Mouse (Mus musculus) liver, embryonic 14.5 days (tissue): Measurements from ENCODE around the gene Fbxo9. TPM values are rescaled to one million over a fixed set of nuclear protein-coding genes. Genes with fewer than 3 reads are reported as not detected.

Experiments
- ATAC-seq: fragments of 200-750 bp; cut with Nextera tagmentation; 2 replicates; pipeline ENCODE4 v1.8.0; 2017; ENCODE audit warnings: moderate number of reproducible peaks, mild to moderate bottlenecking, moderate library complexity; ENCODE audit not compliant: insufficient read depth
- DNase-seq, 3 experiments: peaks; one replicate each; pipeline ENCODE4 v3.0.0-alpha.2; 2012 to 2013; ENCODE audit warnings: low read depth in 3 of 3, low spot score in 3 of 3
- H3K27ac ChIP-seq: fragments of 300-500 bp; sonication (generic); 2 replicates; pipeline ENCODE4 v1.5.1; 2014; ENCODE audit warnings: moderate library complexity, mild to moderate bottlenecking, control low read depth, inconsistent platforms
- H3K27me3 ChIP-seq: fragments of 300-500 bp; sonication (generic); 2 replicates; pipeline ENCODE4 v1.6.1; 2014; ENCODE audit warnings: mild to moderate bottlenecking, low read length, moderate library complexity; ENCODE audit not compliant: control insufficient read depth, insufficient read depth
- H3K36me3 ChIP-seq: fragments of 300-500 bp; sonication (generic); replicated peaks from 2 replicates; pipeline ENCODE4 v1.6.1; 2014; ENCODE audit warnings: low read depth; ENCODE audit not compliant: control insufficient read depth, insufficient read depth
- H3K4me1 ChIP-seq, 2 experiments: fragments of 200-500 bp in 1 of 2; fragments of 300-500 bp in 1 of 2; sonication (generic) in 1 of 2; replicated peaks; 2 replicates each; pipeline ENCODE4 v1.6.1; 2012 to 2014; ENCODE audit warnings: antibody characterized with exemption in 1 of 2, inconsistent platforms in 1 of 2, low read length in 1 of 2; ENCODE audit not compliant: control insufficient read depth in 2 of 2, insufficient read depth in 2 of 2
- H3K4me2 ChIP-seq: fragments of 300-500 bp; sonication (generic); 2 replicates; pipeline ENCODE4 v1.6.1; 2014; ENCODE audit warnings: low read depth, mild to moderate bottlenecking, control low read depth, moderate library complexity
- H3K4me3 ChIP-seq, 2 experiments: fragments of 200-500 bp in 1 of 2; fragments of 300-500 bp in 1 of 2; sonication (generic) in 1 of 2; 2 replicates each; pipeline ENCODE4 v1.5.1; 2012 to 2014; ENCODE audit warnings: low read depth in 2 of 2, low read length in 2 of 2, mild to moderate bottlenecking in 2 of 2, control low read depth in 1 of 2, inconsistent platforms in 1 of 2, moderate library complexity in 1 of 2; ENCODE audit not compliant: insufficient read depth in 1 of 2
- H3K9ac ChIP-seq: fragments of 300-500 bp; sonication (generic); replicated peaks from 2 replicates; pipeline ENCODE4 v1.6.1; 2014; ENCODE audit warnings: mild to moderate bottlenecking, control low read depth, moderate library complexity
- H3K9me3 ChIP-seq: fragments of 300-500 bp; sonication (generic); 2 replicates; pipeline ENCODE4 v1.6.1; 2016; ENCODE audit warnings: low read length, mixed read lengths; ENCODE audit not compliant: control insufficient read depth
- CTCF ChIP-seq: IDR thresholded peaks from 2 replicates; pipeline ENCODE4 v1.5.1; 2016; ENCODE audit warnings: antibody characterized with exemption, low read depth, control low read depth
- EP300 ChIP-seq: IDR thresholded peaks from 2 replicates; pipeline ENCODE4 v1.6.1; 2016; ENCODE audit warnings: antibody characterized with exemption, low read depth
- WGBS: fragments of 180-500 bp; shearing (Covaris S2); extraction: QIAGEN DNeasy Blood & Tissue Kit; methylation state at CpG from one replicate; pipeline ENCODE4 v1.1.7; 2014; ENCODE audit not compliant: insufficient replicate concordance; 5-methylcytosine and 5-hydroxymethylcytosine counted together
- polyA plus RNA-seq, 2 experiments: library from polyadenylated mRNA; depleted of rRNA in 1 of 2; stranded (reverse) in 1 of 2; unstranded in 1 of 2; fragments of >200 nt; fragmentation: Nextera tagmentation in 1 of 2; extraction: Ambion mirVana in 1 of 2; gene quantifications; 2 replicates each; pipeline versions ENCODE4 v1.2.1 to v1.2.3; 2012 to 2014

Gene Fbxo9
- polyA plus RNA-seq, 2 experiments, result 68.1 to 78.1 TPM

- no peak overlapping the region for H3K9ac ChIP-seq
- no peak overlapping the region for H3K27ac ChIP-seq
- DNase-seq (no peak), ATAC-seq (no peak)
- WGBS, result 61% methylated on average over 8 of the region's 8 CpGs
- H3K9me3 ChIP-seq, result no peaks in the 10 kb centered on the region
- H3K4me3 ChIP-seq, result no peak overlapping the region
- TF ChIP-seq EP300 (no peak), CTCF (no peak)
- H3K36me3 ChIP-seq, result no peaks in the 10 kb centered on the region
- no peak overlapping the region for H3K4me2 ChIP-seq
- peaks cover 6 to 15% of the 10 kb centered on the region in 2 experiments; a peak in 3 of 4 replicates for H3K4me1 ChIP-seq
- no peaks in the 10 kb centered on the region for H3K27me3 ChIP-seq
Observed at GRCm38 (mm10) chr9:78121358-78121757, 12.5 kb upstream of the Fbxo9 start.

- H3K36me3 ChIP-seq, result no peaks in the 10 kb centered on the region
- no peak overlapping the region for H3K27ac ChIP-seq
- ATAC-seq, result peak; percentile 58
- TF ChIP-seq CTCF (no peak), EP300 (peak; percentile 42; the same call in 1 of the 2 replicates)
- no peak overlapping the region for H3K4me3 ChIP-seq
- no peaks in the 10 kb centered on the region for H3K9me3 ChIP-seq
- WGBS, result 49% methylated on average over 2 of the region's 2 CpGs
- H3K9ac ChIP-seq, result no peak overlapping the region
- H3K4me1 ChIP-seq, result peaks cover 8 to 17% of the 10 kb centered on the region in 2 experiments
- no peak for DNase-seq
- no peaks in the 10 kb centered on the region for H3K27me3 ChIP-seq
- H3K4me2 ChIP-seq, result no peak overlapping the region
Observed at GRCm38 (mm10) chr9:78117690-78118089, 8.8 kb upstream of the Fbxo9 start.

- Histone ChIP-seq H3K9me3 (no peaks in the 10 kb centered on the region), H3K4me2 (no peak overlapping the region), H3K4me3 (no peak overlapping the region), H3K27ac (no peak overlapping the region), H3K27me3 (no peaks in the 10 kb centered on the region), H3K4me1 (peaks cover 9 to 14% of the 10 kb centered on the region in 2 experiments), H3K9ac (no peak overlapping the region), H3K36me3 (no peaks in the 10 kb centered on the region)
- WGBS, result 82% methylated on average over 9 of the region's 9 CpGs
- no peak for ATAC-seq
- DNase-seq, result no peak
- TF ChIP-seq CTCF (no peak), EP300 (no peak)
Observed at GRCm38 (mm10) chr9:78115746-78116145, 6.9 kb upstream of the Fbxo9 start.

- Histone ChIP-seq H3K4me2 (peak overlapping the region; percentile 87), H3K27me3 (no peaks in the 10 kb centered on the region), H3K9me3 (no peaks in the 10 kb centered on the region), H3K9ac (peak overlapping the region; percentile 92), H3K27ac (peak overlapping the region; percentile 48; the same call in 1 of the 2 replicates), H3K4me3 (peak overlapping the region; percentile 85 to 86), H3K36me3 (no peaks in the 10 kb centered on the region), H3K4me1 (peaks cover 12 to 16% of the 10 kb centered on the region in 2 experiments)
- WGBS, result 1% methylated on average over 14 of the region's 14 CpGs
- peak; percentile 2; the same call in 1 of the 2 replicates for ATAC-seq
- TF ChIP-seq EP300, result no peak
- DNase-seq, result no peak
Observed at GRCm38 (mm10) chr9:78113538-78113885, 4.6 kb upstream of the Fbxo9 start.

GRCm38 (mm10) chr9:78112770-78113537 is 4.1 kb upstream of the Fbxo9 start:
- 0 out of 2 replicates have a peak, but pooled peaks have one; percentile 6 for TF ChIP-seq EP300
- TF ChIP-seq CTCF, result peak; percentile 98
- ATAC-seq (peak; percentile 53), DNase-seq (peak; percentile 67 to 72 (median 70))
- H3K27ac ChIP-seq, result peak overlapping the region; percentile 48; the same call in 1 of the 2 replicates
- peak overlapping the region; percentile 85 to 86 for H3K4me3 ChIP-seq
- H3K9me3 ChIP-seq, result no peaks in the 10 kb centered on the region
- H3K27me3 ChIP-seq, result no peaks in the 10 kb centered on the region
- 2% methylated on average over 47 of the region's 47 CpGs for WGBS
- peaks cover 12 to 14% of the 10 kb centered on the region in 2 experiments for H3K4me1 ChIP-seq
- peak overlapping the region; percentile 87 for H3K4me2 ChIP-seq
- H3K9ac ChIP-seq, result peak overlapping the region; percentile 92
- no peaks in the 10 kb centered on the region for H3K36me3 ChIP-seq
